Mouse (Mus musculus) lung, adult 18-20 months (tissue): ENCODE measurements at regions not wholly inside any gene's neighbourhood (a gene's known extent, or its start where the extent isn't known, plus 50 kb on each side); places are given as distances from the start of the nearest gene placed in this dataset.

Experiments
- DNase-seq, 2 experiments: peaks; one replicate each; pipeline ENCODE4 v3.0.0; 2022; ENCODE audit warnings: mixed read lengths in 2 of 2

- DNase-seq: no peak
These were observed 939.2 kb downstream of the Efnb2 start for GRCm38 (mm10) chr8:7721880-7722279.

GRCm38 (mm10) chr8:7718898-7719696 lies 941.9 kb downstream of the Efnb2 start:
- no peak for DNase-seq

- no peak for DNase-seq
These were observed 950.3 kb downstream of the Efnb2 start for GRCm38 (mm10) chr8:7710764-7711163.

- no peak for DNase-seq
These were observed 951.6 kb downstream of the Efnb2 start for GRCm38 (mm10) chr8:7709406-7709805.

- no peak for DNase-seq
These were observed 969.6 kb downstream of the Efnb2 start for GRCm38 (mm10) chr8:7691355-7691996.

- DNase-seq: no peak
These were observed 1007.2 kb downstream of the Efnb2 start for GRCm38 (mm10) chr8:7653804-7654203.
